In the genomic region with DNA sequence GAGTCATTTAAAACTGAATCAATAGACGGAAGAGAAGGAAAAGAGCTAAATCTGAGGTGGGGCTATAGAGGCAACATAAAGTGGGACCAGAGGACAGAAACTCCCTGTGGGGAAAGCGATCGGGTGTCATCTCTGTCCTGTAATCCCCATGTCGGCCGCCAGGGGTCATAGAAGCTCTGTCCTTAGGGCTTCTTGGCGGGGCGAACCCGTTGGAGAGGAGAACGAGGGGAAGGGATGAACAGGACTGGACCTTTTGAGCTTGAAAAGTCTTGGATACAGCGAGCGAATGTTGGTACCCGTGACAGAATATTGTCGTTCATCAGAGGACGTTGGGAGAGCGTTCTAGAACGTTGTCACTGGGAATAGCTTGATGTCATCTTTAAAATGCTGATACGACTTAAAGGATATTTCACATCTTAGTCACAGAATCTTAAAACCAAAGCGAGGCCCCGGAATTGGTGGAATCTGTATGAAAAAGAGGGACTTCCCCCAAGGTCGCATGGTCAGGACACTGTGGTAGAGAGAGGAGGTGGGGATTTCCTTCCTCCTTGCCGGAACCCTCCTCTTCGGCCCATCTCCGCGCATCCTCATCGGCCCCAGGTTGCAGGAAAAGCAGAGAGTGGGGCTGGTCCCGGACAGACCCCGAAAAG, we compare ENCODE assay signal across 8 mouse cellular contexts. TPM values are rescaled to one million over a fixed set of nuclear protein-coding genes. Genes with fewer than 3 reads are reported as not detected.
DNase-seq lines count a peak whose midpoint lies in the region; ATAC-seq lines count a peak whose summit lies in the region.
"Had no signal": no experiment of that assay in that cellular context is flagged by ENCODE, and none has a peak within 500 bp of the region (broad histone marks: within the 10 kb centered on the region; RNA-seq: fewer than 3 reads in every experiment).

No protein-coding gene starts in this region.

- no peaks in the 10 kb centered on the region for H3K36me3 ChIP-seq in intestine, embryonic 15.5 days

- no peak overlapping the region for H3K9ac ChIP-seq in intestine, embryonic 15.5 days

- 0 out of 2 replicates have a peak overlapping the region, but pooled peaks have one; percentile 12 for H3K4me3 ChIP-seq in intestine, embryonic 15.5 days (replicated peaks)
- H3K4me3 ChIP-seq: myocyte had no signal

- H3K4me1 ChIP-seq in intestine, embryonic 15.5 days (replicated peaks), result peaks cover 17% of the 10 kb centered on the region

- intact Hi-C loops in gastrocnemius, postnatal 14 days (cut with DNase I; ENCODE audit: low total_unique reads), result loop anchor here (5.0 kb wide), 1 partner anchor 34 kb away; a partner anchor contains a TSS
- intact Hi-C loops in left cerebral cortex, postnatal 25 days (cut with DNase I), result loop anchor here (2.0 to 5.0 kb wide), 3 partner anchors 30 to 124 kb away; a partner anchor contains a TSS

- WGBS in intestine, embryonic 15.5 days, result 5% methylated on average over 27 of the region's 27 CpGs

- peak; percentile 55 for ATAC-seq in common myeloid progenitor, adult 5-6 weeks (replicated peaks; ENCODE audit: low read depth, poor library complexity, severe bottlenecking)
- no peak for ATAC-seq in intestine, embryonic 15.5 days

- peak; percentile 81 for DNase-seq in adrenal gland, adult 2 months
- peak; percentile 69 for DNase-seq in gastrocnemius, postnatal 14 days
- peak; percentile 82 to 90 for DNase-seq in left cerebral cortex, postnatal 25 days (ENCODE audit: low spot score in 2 of 2)
- peak; percentile 80 for DNase-seq in mesoderm, embryonic 11.5 days (ENCODE audit: low read depth, low spot score)
- DNase-seq in spleen, adult 12 weeks (ENCODE audit: low spot score), result peak; percentile 69

- H3K9me3 ChIP-seq in intestine, embryonic 15.5 days, result no peaks in the 10 kb centered on the region; the same call in 1 of the 2 replicates

- peak overlapping the region; percentile 56 for H3K4me2 ChIP-seq in intestine, embryonic 15.5 days (replicated peaks)

- no peak overlapping the region for H3K27ac ChIP-seq in intestine, embryonic 15.5 days

- peaks cover 53% of the 10 kb centered on the region for H3K27me3 ChIP-seq in intestine, embryonic 15.5 days (replicated peaks)

RNA-seq across cellular contexts. Expression of a gene that starts 2.3 kb away (rescaled TPM):
- 10 to 100 TPM; 34.7 to 69.4 TPM for total RNA-seq in adrenal gland, adult 2 months (2021)
- polyA plus RNA-seq in adrenal gland, adult 2 months (2012; rRNA removed), result 58.2 and 59.7 TPM in 2 replicates
- total RNA-seq in common myeloid progenitor, adult 5-6 weeks (2017), result 10.6 and 15.9 TPM in 2 replicates
- 10 to 100 TPM; 12.1 to 14.2 TPM for total RNA-seq in gastrocnemius, postnatal 14 days (2021)
- 6.5 and 7.3 TPM in 2 replicates for polyA plus RNA-seq in intestine, embryonic 15.5 days (2015; fragmentation: Nextera tagmentation; extraction: Ambion mirVana)
- total RNA-seq in left cerebral cortex, postnatal 25 days (2021), result 100 to 1,000 TPM; 125 to 133 TPM

RNA-seq across cellular contexts. Expression of a gene that starts 12.6 kb away (rescaled TPM):
- total RNA-seq in adrenal gland, adult 2 months (2021), result under 1 TPM; 0.41 to 0.58 TPM
- polyA plus RNA-seq in adrenal gland, adult 2 months (2012; rRNA removed), result 1.6 and 2.6 TPM in 2 replicates
- total RNA-seq in common myeloid progenitor, adult 5-6 weeks (2017), result not detected in 2 replicates
- total RNA-seq in gastrocnemius, postnatal 14 days (2021), result under 1 TPM in 1 of 2 experiments, not detected in 1; 0.09 TPM
- 2.5 and 2.8 TPM in 2 replicates for polyA plus RNA-seq in intestine, embryonic 15.5 days (2015; fragmentation: Nextera tagmentation; extraction: Ambion mirVana)
- 1 to 10 TPM; 1.1 to 1.5 TPM for total RNA-seq in left cerebral cortex, postnatal 25 days (2021)

RNA-seq across cellular contexts. Expression of a gene that starts 29.0 kb away (rescaled TPM):
- total RNA-seq in adrenal gland, adult 2 months (2021), result 10 to 100 TPM; 78.3 to 93.6 TPM
- 5.3 and 7.9 TPM in 2 replicates for polyA plus RNA-seq in adrenal gland, adult 2 months (2012; rRNA removed)
- total RNA-seq in common myeloid progenitor, adult 5-6 weeks (2017), result 73.5 and 79.5 TPM in 2 replicates
- total RNA-seq in gastrocnemius, postnatal 14 days (2021), result 10 to 100 TPM; 62.3 to 66.5 TPM
- polyA plus RNA-seq in intestine, embryonic 15.5 days (2015; fragmentation: Nextera tagmentation; extraction: Ambion mirVana), result 138 TPM in 2 replicates
- total RNA-seq in left cerebral cortex, postnatal 25 days (2021), result 10 to 100 TPM; 72.8 to 77.5 TPM

RNA-seq across cellular contexts. Expression of a gene that starts 29.5 kb away (rescaled TPM):
- 10 to 100 TPM; 14.0 to 21.2 TPM for total RNA-seq in adrenal gland, adult 2 months (2021)
- 24.6 and 26.3 TPM in 2 replicates for polyA plus RNA-seq in adrenal gland, adult 2 months (2012; rRNA removed)
- total RNA-seq in common myeloid progenitor, adult 5-6 weeks (2017), result 3.7 and 5.4 TPM in 2 replicates
- 1 to 10 TPM; 3.1 to 4.2 TPM for total RNA-seq in gastrocnemius, postnatal 14 days (2021)
- polyA plus RNA-seq in intestine, embryonic 15.5 days (2015; fragmentation: Nextera tagmentation; extraction: Ambion mirVana), result 9.2 and 11.5 TPM in 2 replicates
- 10 to 100 TPM; 15.5 to 16.0 TPM for total RNA-seq in left cerebral cortex, postnatal 25 days (2021)

RNA-seq across cellular contexts. Expression of a gene that starts 33.8 kb away (rescaled TPM):
- 10 to 100 TPM in 1 of 2 experiments, 1 to 10 TPM in 1; 6.4 to 11.8 TPM for total RNA-seq in adrenal gland, adult 2 months (2021)
- polyA plus RNA-seq in adrenal gland, adult 2 months (2012; rRNA removed), result 20.4 and 23.8 TPM in 2 replicates
- not detected in 2 replicates for total RNA-seq in common myeloid progenitor, adult 5-6 weeks (2017)
- 1 to 10 TPM; 2.9 to 4.3 TPM for total RNA-seq in gastrocnemius, postnatal 14 days (2021)
- 1.4 and 1.5 TPM in 2 replicates for polyA plus RNA-seq in intestine, embryonic 15.5 days (2015; fragmentation: Nextera tagmentation; extraction: Ambion mirVana)
- total RNA-seq in left cerebral cortex, postnatal 25 days (2021), result 1 to 10 TPM; 3.7 to 4.3 TPM
